ENCODE assay signal across 23 mouse cellular contexts in the genomic region with DNA sequence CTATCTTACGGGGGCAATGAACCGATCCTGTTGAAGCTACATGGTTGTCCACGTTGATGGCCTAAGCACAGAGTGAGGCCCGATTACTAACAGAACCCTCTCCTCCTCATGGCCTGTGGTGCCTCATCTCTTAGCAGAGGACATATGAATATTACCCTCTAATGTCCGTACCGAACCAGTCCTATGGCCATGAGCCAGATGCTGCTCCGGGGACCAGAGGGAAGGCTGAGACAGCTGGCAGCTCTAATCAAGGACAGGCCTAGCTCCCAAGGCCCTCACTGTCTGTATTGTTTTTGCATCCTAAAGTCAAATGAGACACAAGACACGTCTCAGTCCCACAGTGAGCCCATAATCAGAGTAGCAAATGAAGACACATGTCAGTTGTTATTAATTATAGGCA.
DNase-seq lines count a peak whose midpoint lies in the region; ATAC-seq and TF ChIP-seq lines count a peak whose summit lies in the region.
"Had no signal": no experiment of that assay in that cellular context is flagged by ENCODE, and none has a peak within 500 bp of the region (broad histone marks: within the 10 kb centered on the region; RNA-seq: fewer than 3 reads in every experiment).

No protein-coding gene starts in this region.

- no peak overlapping the region for H3K4me2 ChIP-seq in hindbrain, embryonic 11.5 days (replicated peaks; ENCODE audit: low read depth, low read length)
- H3K4me2 ChIP-seq in hindbrain, postnatal 0 days (ENCODE audit: low read depth, low read length) = no peak overlapping the region
- H3K4me2 ChIP-seq in kidney, embryonic 15.5 days = no peak overlapping the region
- H3K4me2 ChIP-seq: embryonic facial prominence, embryonic 12.5 days had no signal

- no peaks in the 10 kb centered on the region; the same call in 1 of the 2 replicates for H3K4me1 ChIP-seq in hindbrain, embryonic 11.5 days (replicated peaks; ENCODE audit: control insufficient read depth, insufficient read depth, low read length)
- peaks cover 22% of the 10 kb centered on the region for H3K4me1 ChIP-seq in hindbrain, embryonic 10.5 days (replicated peaks)
- H3K4me1 ChIP-seq in hindbrain, postnatal 0 days (ENCODE audit: insufficient read depth, low read length) = no peaks in the 10 kb centered on the region
- H3K4me1 ChIP-seq in kidney, embryonic 15.5 days = peaks cover 9% of the 10 kb centered on the region; the same call in 1 of the 2 replicates

- peak overlapping the region; percentile 25; the same call in 1 of the 2 replicates for H3K27ac ChIP-seq in hindbrain, embryonic 11.5 days (ENCODE audit: low read depth, low read length)
- H3K27ac ChIP-seq in hindbrain, embryonic 10.5 days = no peak overlapping the region
- H3K27ac ChIP-seq in hindbrain, postnatal 0 days = no peak overlapping the region
- no peak overlapping the region for H3K27ac ChIP-seq in kidney, embryonic 15.5 days
- H3K27ac ChIP-seq: embryonic facial prominence, embryonic 12.5 days; layer of hippocampus, adult 2 months; limb, embryonic 10.5 days had no signal

- H3K27me3 ChIP-seq in hindbrain, embryonic 11.5 days (ENCODE audit: control insufficient read depth, insufficient read depth, low read length) = no peaks in the 10 kb centered on the region
- H3K27me3 ChIP-seq in hindbrain, embryonic 10.5 days (ENCODE audit: insufficient read depth, poor library complexity, severe bottlenecking) = no peaks in the 10 kb centered on the region
- H3K27me3 ChIP-seq in hindbrain, postnatal 0 days (ENCODE audit: insufficient read depth, low read length) = no peaks in the 10 kb centered on the region
- no peaks in the 10 kb centered on the region for H3K27me3 ChIP-seq in kidney, embryonic 15.5 days
- H3K27me3 ChIP-seq: embryonic facial prominence, embryonic 12.5 days; megakaryocyte, embryonic 14.5 days; Patski had no signal

- no peak overlapping the region for H3K9ac ChIP-seq in hindbrain, embryonic 11.5 days (ENCODE audit: low read depth, low read length)
- H3K9ac ChIP-seq in hindbrain, postnatal 0 days (replicated peaks; ENCODE audit: low read length) = no peak overlapping the region
- H3K9ac ChIP-seq in kidney, embryonic 15.5 days = no peak overlapping the region
- H3K9ac ChIP-seq: embryonic facial prominence, embryonic 12.5 days; liver, postnatal 0 days had no signal

- no peak for ATAC-seq in hindbrain, embryonic 11.5 days (ENCODE audit: low FRiP score)
- no peak for ATAC-seq in hindbrain, postnatal 0 days
- no peak for ATAC-seq in kidney, embryonic 15.5 days (replicated peaks; ENCODE audit: low FRiP score)
- ATAC-seq: forebrain, embryonic 14.5 days; liver, postnatal 0 days; Patski had no signal

- WGBS in hindbrain, embryonic 11.5 days = 74% methylated on average over 8 of the region's 8 CpGs
- WGBS in hindbrain, embryonic 10.5 days = 86% methylated on average over 8 of the region's 8 CpGs
- 53% methylated on average over 8 of the region's 8 CpGs for WGBS in hindbrain, postnatal 0 days
- 90% methylated on average over 8 of the region's 8 CpGs for WGBS in kidney, embryonic 15.5 days

- H3K36me3 ChIP-seq in hindbrain, embryonic 11.5 days (ENCODE audit: control insufficient read depth, insufficient read depth, low read length) = no peaks in the 10 kb centered on the region
- peaks cover 35% of the 10 kb centered on the region for H3K36me3 ChIP-seq in hindbrain, embryonic 10.5 days
- no peaks in the 10 kb centered on the region for H3K36me3 ChIP-seq in hindbrain, postnatal 0 days (ENCODE audit: insufficient read depth, low read length)
- peaks cover 35% of the 10 kb centered on the region for H3K36me3 ChIP-seq in kidney, embryonic 15.5 days

- TF ChIP-seq CTCF in brain, embryonic 14.5 days (IDR thresholded peaks at IDR 0.05; ENCODE audit: borderline replicate concordance, extremely low read depth, insufficient read depth, insufficient read length) = no peak
- TF ChIP-seq CTCF in hindbrain, postnatal 0 days (IDR thresholded peaks at IDR 0.05; ENCODE audit: low read depth) = no peak

- no peak for TF ChIP-seq POLR2A in brain, embryonic 14.5 days (IDR thresholded peaks at IDR 0.05; ENCODE audit: borderline replicate concordance, extremely low read depth, insufficient read depth, insufficient read length, poor library complexity, severe bottlenecking)

- peak; percentile 19 for DNase-seq in adrenal gland, adult 2 months
- DNase-seq in adrenal gland, postnatal 4 days (ENCODE audit: low spot score in 2 of 2) = no peak
- no peak for DNase-seq in hindbrain, embryonic 11.5 days (ENCODE audit: low spot score)
- DNase-seq in hindbrain, embryonic 10.5 days (ENCODE audit: low spot score) = no peak
- peak; percentile 35 for DNase-seq in brain, embryonic 14.5 days (ENCODE audit: low read depth)
- peak; percentile 21 for DNase-seq in hindbrain, postnatal 0 days (ENCODE audit: low spot score)
- DNase-seq in adipocyte (ENCODE audit: low spot score) = no peak
- DNase-seq: cerebellum, adult 18-20 months; gastrocnemius, postnatal 25 days; kidney, adult 18-20 months; kidney, postnatal 14 days; liver, postnatal 0 days; lung, postnatal 10 days; right cerebral cortex, postnatal 25 days; thymus, postnatal 36 days had no signal

- H3K9me3 ChIP-seq in hindbrain, embryonic 11.5 days (ENCODE audit: control insufficient read depth, low read length) = no peaks in the 10 kb centered on the region
- no peaks in the 10 kb centered on the region for H3K9me3 ChIP-seq in hindbrain, embryonic 10.5 days
- H3K9me3 ChIP-seq in hindbrain, postnatal 0 days (ENCODE audit: low read length) = no peaks in the 10 kb centered on the region
- H3K9me3 ChIP-seq in kidney, embryonic 15.5 days (replicated peaks) = no peaks in the 10 kb centered on the region
- H3K9me3 ChIP-seq: embryonic facial prominence, embryonic 12.5 days; limb, embryonic 10.5 days; megakaryocyte, embryonic 14.5 days had no signal

- H3K4me3 ChIP-seq in hindbrain, embryonic 11.5 days (ENCODE audit: low read depth, low read length) = no peak overlapping the region
- no peak overlapping the region for H3K4me3 ChIP-seq in hindbrain, embryonic 10.5 days
- no peak overlapping the region for H3K4me3 ChIP-seq in hindbrain, postnatal 0 days (ENCODE audit: low read length)
- no peak overlapping the region for H3K4me3 ChIP-seq in kidney, embryonic 15.5 days (replicated peaks)
- H3K4me3 ChIP-seq: embryonic facial prominence, embryonic 12.5 days; layer of hippocampus, adult 2 months; limb, embryonic 10.5 days; megakaryocyte, embryonic 14.5 days; myocyte had no signal

Comparison
In these comparisons a context has a peak if more than half of its experiments do, and no peak if none do; other contexts are left out.
1. DNase-seq: peak in adrenal gland, adult 2 months (single experiment), brain, embryonic 14.5 days (single experiment) and hindbrain, postnatal 0 days (single experiment); none in adrenal gland, postnatal 4 days (0 of 2), hindbrain, embryonic 11.5 days (single experiment), hindbrain, embryonic 10.5 days (single experiment) and adipocyte (single experiment).